23 mouse cellular contexts compared by ENCODE assay signal in the genomic region with DNA sequence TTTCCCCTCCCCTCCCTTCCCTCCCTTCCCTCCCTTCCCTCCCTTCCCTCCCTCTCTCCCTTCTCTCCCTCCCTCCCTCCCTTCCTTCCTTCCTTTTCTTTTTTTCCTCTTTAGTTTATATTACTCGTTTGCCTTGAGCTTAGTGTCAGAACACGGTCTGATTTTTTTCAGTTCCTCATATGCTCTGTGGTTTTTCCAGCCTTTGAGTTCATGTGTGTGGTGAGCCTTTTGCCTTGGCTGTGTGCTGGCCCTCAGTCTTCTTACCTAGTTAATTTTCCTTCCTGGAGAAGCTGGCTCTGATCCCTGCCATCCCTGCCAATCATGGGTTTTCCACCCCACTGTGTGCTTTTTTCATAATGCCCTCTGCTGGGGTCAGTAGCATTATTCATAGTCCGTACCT. TPM values are rescaled to one million over a fixed set of nuclear protein-coding genes. Genes with fewer than 3 reads are reported as not detected.
DNase-seq lines count a peak whose midpoint lies in the region; ATAC-seq lines count a peak whose summit lies in the region.
"Had no signal": no experiment of that assay in that cellular context is flagged by ENCODE, and none has a peak within 500 bp of the region (broad histone marks: within the 10 kb centered on the region; RNA-seq: fewer than 3 reads in every experiment).

No protein-coding gene starts in this region.

- H3K9me3 ChIP-seq in embryonic facial prominence, embryonic 15.5 days (replicated peaks): no peaks in the 10 kb centered on the region
- H3K9me3 ChIP-seq in embryonic facial prominence, embryonic 10.5 days: no peaks in the 10 kb centered on the region
- H3K9me3 ChIP-seq in limb, embryonic 12.5 days: no peaks in the 10 kb centered on the region
- H3K9me3 ChIP-seq in limb, embryonic 10.5 days (replicated peaks): no peaks in the 10 kb centered on the region
- H3K9me3 ChIP-seq in stomach, embryonic 15.5 days: no peaks in the 10 kb centered on the region
- H3K9me3 ChIP-seq: embryonic facial prominence, embryonic 12.5 days; forebrain, embryonic 13.5 days; midbrain, embryonic 12.5 days had no signal

- no peak for DNase-seq in embryonic facial prominence, embryonic 10.5 days (ENCODE audit: low spot score)
- DNase-seq in limb, embryonic 10.5 days (ENCODE audit: low spot score): no peak
- DNase-seq in heart, postnatal 4 days: no peak
- DNase-seq in neural tube, embryonic 10.5 days (ENCODE audit: extremely low spot score, low spot score): no peak
- DNase-seq: adrenal gland, postnatal 14 days; cerebellum, postnatal 10 days; gastrocnemius, postnatal 10 days; kidney, adult 9 months; kidney, postnatal 25 days; layer of hippocampus, adult 9-11 months; right cerebral cortex, postnatal 25 days; thymus, postnatal 14 days had no signal

- H3K9ac ChIP-seq in embryonic facial prominence, embryonic 15.5 days: no peak overlapping the region
- no peak overlapping the region for H3K9ac ChIP-seq in limb, embryonic 12.5 days (replicated peaks)
- H3K9ac ChIP-seq in stomach, embryonic 15.5 days: no peak overlapping the region
- H3K9ac ChIP-seq: embryonic facial prominence, embryonic 12.5 days; forebrain, embryonic 13.5 days; hindbrain, embryonic 14.5 days; midbrain, embryonic 12.5 days had no signal

- no peak for ATAC-seq in embryonic facial prominence, embryonic 15.5 days (ENCODE audit: insufficient number of reproducible peaks, low FRiP score, low TSS enrichment, low read depth)
- ATAC-seq in limb, embryonic 12.5 days (ENCODE audit: insufficient number of reproducible peaks, insufficient read depth, low FRiP score, low TSS enrichment, low read depth): no peak
- peak; percentile 48 to 64; a peak in 2 of 4 replicates for ATAC-seq in hematopoietic stem cell, adult 5-6 weeks (replicated peaks in 1 of 2; ENCODE audit: insufficient read depth in 1 of 2, low FRiP score in 2 of 2, low TSS enrichment in 1 of 2, low read depth in 1 of 2, poor library complexity in 2 of 2, severe bottlenecking in 2 of 2)
- no peak for ATAC-seq in stomach, embryonic 15.5 days (ENCODE audit: insufficient read depth, low FRiP score, low read depth)
- ATAC-seq: forebrain, embryonic 13.5 days; inflammation-experienced regulatory T-cells, adult 6 months; lung, postnatal 0 days had no signal

- H3K4me3 ChIP-seq in embryonic facial prominence, embryonic 15.5 days (replicated peaks): no peak overlapping the region
- H3K4me3 ChIP-seq in embryonic facial prominence, embryonic 10.5 days: no peak overlapping the region
- H3K4me3 ChIP-seq in limb, embryonic 12.5 days (replicated peaks): no peak overlapping the region
- no peak overlapping the region for H3K4me3 ChIP-seq in limb, embryonic 10.5 days
- H3K4me3 ChIP-seq in stomach, embryonic 15.5 days (replicated peaks): no peak overlapping the region
- H3K4me3 ChIP-seq: embryonic facial prominence, embryonic 12.5 days; forebrain, embryonic 13.5 days; left cerebral cortex, adult 2 months; midbrain, embryonic 12.5 days had no signal

- 0 out of 2 replicates have a peak, but pooled peaks cover 7% of the 10 kb centered on the region for H3K4me1 ChIP-seq in embryonic facial prominence, embryonic 15.5 days
- no peaks in the 10 kb centered on the region for H3K4me1 ChIP-seq in embryonic facial prominence, embryonic 10.5 days
- no peaks in the 10 kb centered on the region; the same call in 1 of the 2 replicates for H3K4me1 ChIP-seq in limb, embryonic 12.5 days (replicated peaks)
- no peaks in the 10 kb centered on the region for H3K4me1 ChIP-seq in limb, embryonic 10.5 days
- H3K4me1 ChIP-seq in stomach, embryonic 15.5 days: peaks cover 2% of the 10 kb centered on the region; the same call in 1 of the 2 replicates
- H3K4me1 ChIP-seq: forebrain, embryonic 13.5 days had no signal

- peaks cover 21% of the 10 kb centered on the region for H3K36me3 ChIP-seq in embryonic facial prominence, embryonic 15.5 days
- peaks cover 45% of the 10 kb centered on the region for H3K36me3 ChIP-seq in embryonic facial prominence, embryonic 10.5 days (replicated peaks)
- H3K36me3 ChIP-seq in limb, embryonic 12.5 days: peaks cover 32% of the 10 kb centered on the region
- H3K36me3 ChIP-seq in limb, embryonic 10.5 days: peaks cover 34% of the 10 kb centered on the region
- 0 out of 2 replicates have a peak, but pooled peaks cover 3% of the 10 kb centered on the region for H3K36me3 ChIP-seq in stomach, embryonic 15.5 days

- H3K27ac ChIP-seq in embryonic facial prominence, embryonic 15.5 days (replicated peaks): peak overlapping the region; percentile 36; the same call in 1 of the 2 replicates
- H3K27ac ChIP-seq in embryonic facial prominence, embryonic 10.5 days (replicated peaks): no peak overlapping the region
- 0 out of 2 replicates have a peak overlapping the region, but pooled peaks have one; percentile 12 for H3K27ac ChIP-seq in limb, embryonic 12.5 days
- H3K27ac ChIP-seq in limb, embryonic 10.5 days: no peak overlapping the region
- H3K27ac ChIP-seq in stomach, embryonic 15.5 days: peak overlapping the region; percentile 35; the same call in 1 of the 2 replicates
- H3K27ac ChIP-seq: embryonic facial prominence, embryonic 12.5 days; forebrain, embryonic 13.5 days; hindbrain, embryonic 14.5 days; left cerebral cortex, adult 2 months; midbrain, embryonic 12.5 days had no signal

- 57% methylated on average over 3 of the region's 3 CpGs for WGBS in embryonic facial prominence, embryonic 15.5 days
- 90% methylated on average over 3 of the region's 3 CpGs for WGBS in embryonic facial prominence, embryonic 10.5 days
- WGBS in limb, embryonic 12.5 days: 83% methylated on average over 3 of the region's 3 CpGs
- 74% methylated on average over 3 of the region's 3 CpGs for WGBS in limb, embryonic 10.5 days
- WGBS in stomach, embryonic 15.5 days: 43% methylated on average over 3 of the region's 3 CpGs

- H3K27me3 ChIP-seq in embryonic facial prominence, embryonic 15.5 days: no peaks in the 10 kb centered on the region
- no peaks in the 10 kb centered on the region for H3K27me3 ChIP-seq in embryonic facial prominence, embryonic 10.5 days (replicated peaks; ENCODE audit: low read depth, poor library complexity, severe bottlenecking)
- no peaks in the 10 kb centered on the region for H3K27me3 ChIP-seq in limb, embryonic 12.5 days
- H3K27me3 ChIP-seq in limb, embryonic 10.5 days (ENCODE audit: low read depth, poor library complexity, severe bottlenecking): no peaks in the 10 kb centered on the region
- no peaks in the 10 kb centered on the region for H3K27me3 ChIP-seq in stomach, embryonic 15.5 days (replicated peaks)
- H3K27me3 ChIP-seq: embryonic facial prominence, embryonic 12.5 days; forebrain, embryonic 13.5 days; midbrain, embryonic 12.5 days had no signal

- no peak overlapping the region for H3K4me2 ChIP-seq in embryonic facial prominence, embryonic 15.5 days (replicated peaks)
- H3K4me2 ChIP-seq in limb, embryonic 12.5 days: no peak overlapping the region
- no peak overlapping the region for H3K4me2 ChIP-seq in stomach, embryonic 15.5 days
- H3K4me2 ChIP-seq: embryonic facial prominence, embryonic 12.5 days; forebrain, embryonic 13.5 days; hindbrain, embryonic 14.5 days; midbrain, embryonic 12.5 days had no signal

RNA-seq across cellular contexts. Expression of a gene that starts 6.2 kb away (rescaled TPM):
- polyA plus RNA-seq in embryonic facial prominence, embryonic 15.5 days (2015; fragmentation: Nextera tagmentation; extraction: Ambion mirVana): 107 and 113 TPM in 2 replicates
- polyA plus RNA-seq in embryonic facial prominence, embryonic 10.5 days (2016; fragmentation: Nextera tagmentation; extraction: Ambion mirVana): 104 and 109 TPM in 2 replicates
- polyA plus RNA-seq in limb, embryonic 12.5 days (2016; fragmentation: Nextera tagmentation; extraction: Ambion mirVana): 126 and 132 TPM in 2 replicates
- polyA plus RNA-seq in limb, embryonic 10.5 days (2016; fragmentation: Nextera tagmentation; extraction: Ambion mirVana): 103 and 111 TPM in 2 replicates
- total RNA-seq in hematopoietic stem cell, adult 5-6 weeks (2017): 42.0 and 44.3 TPM in 2 replicates
- polyA plus RNA-seq in stomach, embryonic 15.5 days (2015; fragmentation: Nextera tagmentation; extraction: Ambion mirVana): 98.8 and 107 TPM in 2 replicates
- 10 to 100 TPM; 70.5 to 73.5 TPM for total RNA-seq in heart, postnatal 4 days (2021)

RNA-seq across cellular contexts. Expression of a gene that starts 6.5 kb away (rescaled TPM):
- 44.1 and 47.8 TPM in 2 replicates for polyA plus RNA-seq in embryonic facial prominence, embryonic 15.5 days (2015; fragmentation: Nextera tagmentation; extraction: Ambion mirVana)
- 35.8 and 41.8 TPM in 2 replicates for polyA plus RNA-seq in embryonic facial prominence, embryonic 10.5 days (2016; fragmentation: Nextera tagmentation; extraction: Ambion mirVana)
- 44.2 and 46.7 TPM in 2 replicates for polyA plus RNA-seq in limb, embryonic 12.5 days (2016; fragmentation: Nextera tagmentation; extraction: Ambion mirVana)
- 32.1 and 36.5 TPM in 2 replicates for polyA plus RNA-seq in limb, embryonic 10.5 days (2016; fragmentation: Nextera tagmentation; extraction: Ambion mirVana)
- total RNA-seq in hematopoietic stem cell, adult 5-6 weeks (2017): 35.5 and 50.8 TPM in 2 replicates
- 42.4 and 47.0 TPM in 2 replicates for polyA plus RNA-seq in stomach, embryonic 15.5 days (2015; fragmentation: Nextera tagmentation; extraction: Ambion mirVana)
- total RNA-seq in heart, postnatal 4 days (2021): 10 to 100 TPM; 20.2 to 22.0 TPM

RNA-seq across cellular contexts. Expression of a gene that starts 57.5 kb away (rescaled TPM):
- polyA plus RNA-seq in embryonic facial prominence, embryonic 15.5 days (2015; fragmentation: Nextera tagmentation; extraction: Ambion mirVana): 83.3 and 89.1 TPM in 2 replicates
- 35.9 and 42.0 TPM in 2 replicates for polyA plus RNA-seq in embryonic facial prominence, embryonic 10.5 days (2016; fragmentation: Nextera tagmentation; extraction: Ambion mirVana)
- polyA plus RNA-seq in limb, embryonic 12.5 days (2016; fragmentation: Nextera tagmentation; extraction: Ambion mirVana): 90.7 and 91.8 TPM in 2 replicates
- 30.3 and 58.7 TPM in 2 replicates for polyA plus RNA-seq in limb, embryonic 10.5 days (2016; fragmentation: Nextera tagmentation; extraction: Ambion mirVana)
- 2.5 and 7.9 TPM in 2 replicates for total RNA-seq in hematopoietic stem cell, adult 5-6 weeks (2017)
- 45.6 and 45.8 TPM in 2 replicates for polyA plus RNA-seq in stomach, embryonic 15.5 days (2015; fragmentation: Nextera tagmentation; extraction: Ambion mirVana)
- 10 to 100 TPM; 31.4 to 36.9 TPM for total RNA-seq in heart, postnatal 4 days (2021)

Comparison
In these comparisons a context has a peak if more than half of its experiments do, and no peak if none do; other contexts are left out.
1. H3K27ac ChIP-seq: peak in embryonic facial prominence, embryonic 15.5 days (single experiment), limb, embryonic 12.5 days (single experiment) and stomach, embryonic 15.5 days (single experiment); none in embryonic facial prominence, embryonic 10.5 days (single experiment) and limb, embryonic 10.5 days (single experiment).
2. ATAC-seq: peak in hematopoietic stem cell, adult 5-6 weeks (2 of 2); none in embryonic facial prominence, embryonic 15.5 days (single experiment), limb, embryonic 12.5 days (single experiment) and stomach, embryonic 15.5 days (single experiment).